16 mouse cellular contexts compared by ENCODE assay signal in genomic region chr15:51265971-51266370, GRCm38 (mm10).
"Had no signal": no experiment of that assay in that cellular context is flagged by ENCODE, and none has a peak within 500 bp of the region (broad histone marks: within the 10 kb centered on the region; RNA-seq: fewer than 3 reads in every experiment).

No protein-coding gene starts in this region.

- H3K27ac ChIP-seq: neural tube, embryonic 13.5 days; neural tube, embryonic 15.5 days; stomach, embryonic 15.5 days; stomach, postnatal 0 days had no signal

- H3K4me2 ChIP-seq: neural tube, embryonic 13.5 days; neural tube, embryonic 15.5 days; stomach, embryonic 15.5 days had no signal

- H3K36me3 ChIP-seq: neural tube, embryonic 13.5 days; neural tube, embryonic 15.5 days; stomach, embryonic 15.5 days had no signal

- H3K9ac ChIP-seq: neural tube, embryonic 13.5 days; neural tube, embryonic 15.5 days; stomach, embryonic 15.5 days had no signal

- H3K9me3 ChIP-seq: neural tube, embryonic 13.5 days; neural tube, embryonic 15.5 days; stomach, embryonic 15.5 days had no signal

- DNase-seq: retina, postnatal 1 day; right cerebral cortex, adult 18-20 months; right cerebral cortex, postnatal 14 days; right cerebral cortex, postnatal 25 days; right cerebral cortex, postnatal 4 days; spleen, adult 18-20 months; thymus, adult 18-20 months; thymus, adult 2 months; thymus, postnatal 14 days; thymus, postnatal 25 days; thymus, postnatal 36 days; thymus, postnatal 4 days had no signal

- H3K4me1 ChIP-seq: neural tube, embryonic 13.5 days; neural tube, embryonic 15.5 days; stomach, embryonic 15.5 days had no signal

- H3K27me3 ChIP-seq: neural tube, embryonic 13.5 days; neural tube, embryonic 15.5 days; stomach, embryonic 15.5 days had no signal

- H3K4me3 ChIP-seq: neural tube, embryonic 13.5 days; neural tube, embryonic 15.5 days; stomach, embryonic 15.5 days had no signal
